Mouse (Mus musculus): ENCODE measurements around the gene Tmem259. TPM values are rescaled to one million over a fixed set of nuclear protein-coding genes. Genes with fewer than 3 reads are reported as not detected.

The Tmem259 gene
- polyA plus RNA-seq, 1 experiment from 2014 or later, result 13.1 TPM

GRCm38 (mm10) chr10:80022164-80022563 is 38.0 kb upstream of the Tmem259 start:
- Histone ChIP-seq H3K27ac (no peak overlapping the region), H3K36me3 (peaks cover 11% of the 10 kb centered on the region; the same call in 1 of the 2 replicates), H3K27me3 (ENCODE audit: insufficient read depth, poor library complexity, severe bottlenecking) (peaks cover 37% of the 10 kb centered on the region), H3K9me3 (no peaks in the 10 kb centered on the region), H3K4me1 (replicated peaks) (peaks cover 49% of the 10 kb centered on the region), H3K4me3 (no peak overlapping the region)
- DNase-seq (ENCODE audit: low spot score), result no peak
- WGBS, result 92% methylated on average over 12 of the region's 12 CpGs

GRCm38 (mm10) chr10:80021320-80021641 is 37.2 kb upstream of the Tmem259 start:
- Histone ChIP-seq H3K4me1 (replicated peaks) (peaks cover 49% of the 10 kb centered on the region), H3K27ac (no peak overlapping the region), H3K9me3 (no peaks in the 10 kb centered on the region), H3K4me3 (0 out of 2 replicates have a peak overlapping the region, but pooled peaks have one; percentile 10), H3K27me3 (ENCODE audit: insufficient read depth, poor library complexity, severe bottlenecking) (peaks cover 46% of the 10 kb centered on the region), H3K36me3 (peaks cover 11% of the 10 kb centered on the region; the same call in 1 of the 2 replicates)
- DNase-seq (ENCODE audit: low spot score), result no peak
- 94% methylated on average over 13 of the region's 13 CpGs for WGBS

GRCm38 (mm10) chr10:80020603-80021319 is 36.6 kb upstream of the Tmem259 start:
- Histone ChIP-seq H3K4me3 (peak overlapping the region; percentile 49), H3K9me3 (no peaks in the 10 kb centered on the region), H3K36me3 (peaks cover 11% of the 10 kb centered on the region; the same call in 1 of the 2 replicates), H3K4me1 (replicated peaks) (peaks cover 43% of the 10 kb centered on the region), H3K27me3 (ENCODE audit: insufficient read depth, poor library complexity, severe bottlenecking) (peaks cover 51% of the 10 kb centered on the region), H3K27ac (no peak overlapping the region)
- no peak for DNase-seq (ENCODE audit: low spot score)
- WGBS, result 87% methylated on average over 18 of the region's 18 CpGs

- Histone ChIP-seq H3K36me3 (peaks cover 11% of the 10 kb centered on the region; the same call in 1 of the 2 replicates), H3K4me1 (replicated peaks) (peaks cover 40% of the 10 kb centered on the region), H3K27ac (peak overlapping the region; percentile 86), H3K9me3 (no peaks in the 10 kb centered on the region), H3K27me3 (ENCODE audit: insufficient read depth, poor library complexity, severe bottlenecking) (peaks cover 57% of the 10 kb centered on the region), H3K4me3 (peak overlapping the region; percentile 49)
- DNase-seq (ENCODE audit: low spot score), result peak; percentile 20
- 21% methylated on average over 11 of the region's 11 CpGs for WGBS
Measured at GRCm38 (mm10) chr10:80020191-80020590, 36.1 kb upstream of the Tmem259 start.

- H3K27ac ChIP-seq, result peak overlapping the region; percentile 86
- H3K4me3 ChIP-seq, result peak overlapping the region; percentile 49
- H3K27me3 ChIP-seq (ENCODE audit: insufficient read depth, poor library complexity, severe bottlenecking), result peaks cover 63% of the 10 kb centered on the region
- no peaks in the 10 kb centered on the region for H3K9me3 ChIP-seq
- H3K4me1 ChIP-seq (replicated peaks), result peaks cover 36% of the 10 kb centered on the region
- WGBS, result 5% methylated on average over 20 of the region's 20 CpGs
- peaks cover 11% of the 10 kb centered on the region; the same call in 1 of the 2 replicates for H3K36me3 ChIP-seq
- peak; percentile 58 for DNase-seq (ENCODE audit: low spot score)
Measured at GRCm38 (mm10) chr10:80019471-80020131, 35.5 kb upstream of the Tmem259 start.

GRCm38 (mm10) chr10:80018739-80019297 is 34.7 kb upstream of the Tmem259 start:
- Histone ChIP-seq H3K9me3 (no peaks in the 10 kb centered on the region), H3K27me3 (ENCODE audit: insufficient read depth, poor library complexity, severe bottlenecking) (peaks cover 71% of the 10 kb centered on the region), H3K4me3 (peak overlapping the region; percentile 49), H3K4me1 (replicated peaks) (peaks cover 32% of the 10 kb centered on the region), H3K27ac (peak overlapping the region; percentile 86), H3K36me3 (peaks cover 11% of the 10 kb centered on the region; the same call in 1 of the 2 replicates)
- 5% methylated on average over 15 of the region's 15 CpGs for WGBS
- peak; percentile 15 for DNase-seq (ENCODE audit: low spot score)

GRCm38 (mm10) chr10:80017771-80018170 is 33.6 kb upstream of the Tmem259 start:
- Histone ChIP-seq H3K9me3 (no peaks in the 10 kb centered on the region), H3K27me3 (ENCODE audit: insufficient read depth, poor library complexity, severe bottlenecking) (peaks cover 81% of the 10 kb centered on the region), H3K27ac (peak overlapping the region; percentile 35; the same call in 1 of the 2 replicates), H3K36me3 (peaks cover 8% of the 10 kb centered on the region; the same call in 1 of the 2 replicates), H3K4me3 (no peak overlapping the region), H3K4me1 (replicated peaks) (peaks cover 32% of the 10 kb centered on the region)
- 76% methylated on average over 14 of the region's 14 CpGs for WGBS
- no peak for DNase-seq (ENCODE audit: low spot score)

GRCm38 (mm10) chr10:80017361-80017760 is 33.2 kb upstream of the Tmem259 start:
- Histone ChIP-seq H3K4me3 (no peak overlapping the region), H3K27ac (peak overlapping the region; percentile 35; the same call in 1 of the 2 replicates), H3K27me3 (ENCODE audit: insufficient read depth, poor library complexity, severe bottlenecking) (peaks cover 85% of the 10 kb centered on the region), H3K9me3 (no peaks in the 10 kb centered on the region), H3K36me3 (peaks cover 7% of the 10 kb centered on the region; the same call in 1 of the 2 replicates), H3K4me1 (replicated peaks) (peaks cover 32% of the 10 kb centered on the region)
- DNase-seq (ENCODE audit: low spot score), result no peak
- WGBS, result 83% methylated on average over 3 of the region's 3 CpGs

GRCm38 (mm10) chr10:80016931-80017330 is 32.8 kb upstream of the Tmem259 start:
- H3K36me3 ChIP-seq, result peaks cover 5% of the 10 kb centered on the region
- peaks cover 90% of the 10 kb centered on the region for H3K27me3 ChIP-seq (ENCODE audit: insufficient read depth, poor library complexity, severe bottlenecking)
- H3K4me3 ChIP-seq, result no peak overlapping the region
- H3K27ac ChIP-seq, result no peak overlapping the region
- WGBS, result 85% methylated on average over 10 of the region's 10 CpGs
- H3K9me3 ChIP-seq, result peaks cover 2% of the 10 kb centered on the region; the same call in 1 of the 2 replicates
- peaks cover 32% of the 10 kb centered on the region for H3K4me1 ChIP-seq (replicated peaks)
- DNase-seq (ENCODE audit: low spot score), result no peak

GRCm38 (mm10) chr10:80016511-80016910 is 32.4 kb upstream of the Tmem259 start, which contains the start of gene Arhgap45:
Gene Arhgap45 (plus strand): TSS chr10:80016653.
- Histone ChIP-seq H3K4me1 (replicated peaks) (peaks cover 32% of the 10 kb centered on the region), H3K4me3 (no peak within 1 kb of the TSS), H3K27me3 (ENCODE audit: insufficient read depth, poor library complexity, severe bottlenecking) (peaks cover 94% of the 10 kb centered on the region), H3K36me3 (peaks cover 6% of the 10 kb centered on the region), H3K9me3 (peaks cover 6% of the 10 kb centered on the region; the same call in 1 of the 2 replicates), H3K27ac (no peak within 1 kb of the TSS)
- DNase-seq (ENCODE audit: low spot score), result no peak
- 68% methylated on average over 11 of the region's 11 CpGs for WGBS

GRCm38 (mm10) chr10:80015583-80015982 is 31.5 kb upstream of the Tmem259 start:
- H3K27me3 ChIP-seq (ENCODE audit: insufficient read depth, poor library complexity, severe bottlenecking), result peaks cover 88% of the 10 kb centered on the region

GRCm38 (mm10) chr10:80014484-80015290 is 30.6 kb upstream of the Tmem259 start:
- DNase-seq (ENCODE audit: low spot score), result no peak
- peaks cover 79% of the 10 kb centered on the region for H3K27me3 ChIP-seq (ENCODE audit: insufficient read depth, poor library complexity, severe bottlenecking)
- 0 out of 2 replicates have a peak overlapping the region, but pooled peaks have one; percentile 14 for H3K4me3 ChIP-seq
- no peak overlapping the region for H3K27ac ChIP-seq
- peaks cover 23% of the 10 kb centered on the region for H3K9me3 ChIP-seq
- 25% methylated on average over 28 of the region's 28 CpGs for WGBS
- peaks cover 23% of the 10 kb centered on the region for H3K36me3 ChIP-seq
- peaks cover 16% of the 10 kb centered on the region for H3K4me1 ChIP-seq (replicated peaks)

More at GRCm38 (mm10) chr10:80015583-80015982, 31.5 kb upstream of the Tmem259 start:
- no peak for DNase-seq (ENCODE audit: low spot score)
- Histone ChIP-seq H3K27ac (no peak overlapping the region), H3K9me3 (peaks cover 15% of the 10 kb centered on the region), H3K36me3 (peaks cover 15% of the 10 kb centered on the region), H3K4me3 (no peak overlapping the region), H3K4me1 (replicated peaks) (peaks cover 25% of the 10 kb centered on the region)
- WGBS, result 83% methylated on average over 10 of the region's 10 CpGs
